Comparison of ENCODE assay signal across 14 mouse cellular contexts in genomic region chr1:38735768-38736167, GRCm38 (mm10).
DNase-seq lines count a peak whose midpoint lies in the region; ATAC-seq and TF ChIP-seq lines count a peak whose summit lies in the region.
"Had no signal": no experiment of that assay in that cellular context is flagged by ENCODE, and none has a peak within 500 bp of the region (broad histone marks: within the 10 kb centered on the region; RNA-seq: fewer than 3 reads in every experiment).

No protein-coding gene starts in this region.

- peak; percentile 19 for DNase-seq in heart, postnatal 0 days (ENCODE audit: low spot score)
- DNase-seq in heart, embryonic 10.5 days (ENCODE audit: low spot score) = no peak
- DNase-seq in left cerebral cortex, postnatal 4 days = peak; percentile 40
- DNase-seq in left cerebral cortex, postnatal 10 days (ENCODE audit: extremely low spot score in 1 of 2, low spot score in 2 of 2) = no peak
- peak; percentile 78 for DNase-seq in limb, embryonic 14.5 days (ENCODE audit: low spot score)
- DNase-seq in thymus, postnatal 36 days = no peak
- DNase-seq: cerebellum, adult 11 months; embryo, embryonic 11 days; gastrocnemius, adult 2 months had no signal

- H3K27ac ChIP-seq in heart, postnatal 0 days (ENCODE audit: low read depth) = no peak overlapping the region
- no peak overlapping the region for H3K27ac ChIP-seq in heart, embryonic 10.5 days
- H3K27ac ChIP-seq in embryonic facial prominence, embryonic 13.5 days = peak overlapping the region; percentile 86
- H3K27ac ChIP-seq in limb, embryonic 14.5 days (replicated peaks; ENCODE audit: low read depth, low read length) = peak overlapping the region; percentile 72
- H3K27ac ChIP-seq: gastrocnemius, adult 2 months; midbrain, embryonic 12.5 days; stomach, embryonic 15.5 days had no signal

- no peaks in the 10 kb centered on the region for H3K36me3 ChIP-seq in heart, postnatal 0 days (replicated peaks; ENCODE audit: control insufficient read depth, insufficient read depth, low read length)
- no peaks in the 10 kb centered on the region for H3K36me3 ChIP-seq in heart, embryonic 10.5 days
- H3K36me3 ChIP-seq in embryonic facial prominence, embryonic 13.5 days = no peaks in the 10 kb centered on the region
- H3K36me3 ChIP-seq in limb, embryonic 14.5 days (ENCODE audit: control insufficient read depth, insufficient read depth, low read length) = no peaks in the 10 kb centered on the region
- H3K36me3 ChIP-seq: midbrain, embryonic 12.5 days; stomach, embryonic 15.5 days had no signal

- no peak overlapping the region for H3K4me3 ChIP-seq in heart, postnatal 0 days (ENCODE audit: low read depth, low read length)
- H3K4me3 ChIP-seq in heart, embryonic 10.5 days = no peak overlapping the region
- no peak overlapping the region for H3K4me3 ChIP-seq in embryonic facial prominence, embryonic 13.5 days
- no peak overlapping the region for H3K4me3 ChIP-seq in limb, embryonic 14.5 days (replicated peaks; ENCODE audit: low read length)
- H3K4me3 ChIP-seq: gastrocnemius, adult 2 months; midbrain, embryonic 12.5 days; stomach, embryonic 15.5 days had no signal

- no peak for TF ChIP-seq POLR2A in limb, embryonic 14.5 days (IDR thresholded peaks at IDR 0.05; ENCODE audit: borderline replicate concordance, extremely low read depth, insufficient read depth, insufficient read length)

- no peak overlapping the region for H3K4me2 ChIP-seq in heart, postnatal 0 days (ENCODE audit: low read depth, low read length)
- H3K4me2 ChIP-seq in embryonic facial prominence, embryonic 13.5 days = no peak overlapping the region
- H3K4me2 ChIP-seq in limb, embryonic 14.5 days (replicated peaks; ENCODE audit: low read depth, low read length, severe bottlenecking) = peak overlapping the region; percentile 23; the same call in 1 of the 2 replicates
- H3K4me2 ChIP-seq: midbrain, embryonic 12.5 days; stomach, embryonic 15.5 days had no signal

- H3K9ac ChIP-seq in heart, postnatal 0 days (replicated peaks; ENCODE audit: low read depth, low read length) = no peak overlapping the region
- H3K9ac ChIP-seq in embryonic facial prominence, embryonic 13.5 days = no peak overlapping the region
- no peak overlapping the region for H3K9ac ChIP-seq in limb, embryonic 14.5 days (ENCODE audit: low read depth, low read length, severe bottlenecking)
- H3K9ac ChIP-seq: midbrain, embryonic 12.5 days; stomach, embryonic 15.5 days had no signal

- intact Hi-C loops in left cerebral cortex, postnatal 4 days (cut with DNase I) = no loop called here
- intact Hi-C loops in left cerebral cortex, postnatal 10 days (cut with DNase I) = no loop called here

- H3K9me3 ChIP-seq in heart, postnatal 0 days (replicated peaks; ENCODE audit: control insufficient read depth, low read length) = no peaks in the 10 kb centered on the region
- H3K9me3 ChIP-seq in heart, embryonic 10.5 days = no peaks in the 10 kb centered on the region
- H3K9me3 ChIP-seq in embryonic facial prominence, embryonic 13.5 days = no peaks in the 10 kb centered on the region
- H3K9me3 ChIP-seq in limb, embryonic 14.5 days (ENCODE audit: control insufficient read depth, low read length) = no peaks in the 10 kb centered on the region
- H3K9me3 ChIP-seq: midbrain, embryonic 12.5 days; stomach, embryonic 15.5 days had no signal

- H3K27me3 ChIP-seq in heart, postnatal 0 days (ENCODE audit: control insufficient read depth, insufficient read depth, low read length) = no peaks in the 10 kb centered on the region
- no peaks in the 10 kb centered on the region for H3K27me3 ChIP-seq in heart, embryonic 10.5 days (ENCODE audit: insufficient read depth, poor library complexity, severe bottlenecking)
- H3K27me3 ChIP-seq in embryonic facial prominence, embryonic 13.5 days = no peaks in the 10 kb centered on the region
- no peaks in the 10 kb centered on the region for H3K27me3 ChIP-seq in limb, embryonic 14.5 days (ENCODE audit: control insufficient read depth, insufficient read depth, low read length)
- H3K27me3 ChIP-seq: midbrain, embryonic 12.5 days; stomach, embryonic 15.5 days had no signal

- TF ChIP-seq CTCF in heart, postnatal 0 days (IDR thresholded peaks at IDR 0.05; ENCODE audit: low read depth) = no peak

- TF ChIP-seq EP300 in heart, postnatal 0 days (IDR thresholded peaks at IDR 0.05; ENCODE audit: low read depth) = no peak

- whole genome bisulfite sequencing in heart, postnatal 0 days = 47% methylated on average over 8 of the region's 8 CpGs
- WGBS in heart, embryonic 10.5 days = 81% methylated on average over 8 of the region's 8 CpGs
- 40% methylated on average over 8 of the region's 8 CpGs for WGBS in embryonic facial prominence, embryonic 13.5 days
- 21% methylated on average over 8 of the region's 8 CpGs for WGBS in limb, embryonic 14.5 days

- no peak for ATAC-seq in heart, postnatal 0 days (ENCODE audit: insufficient read depth, low read depth)
- ATAC-seq in embryonic facial prominence, embryonic 13.5 days (ENCODE audit: insufficient number of reproducible peaks, insufficient read depth, low FRiP score, low TSS enrichment, low read depth) = no peak
- peak; percentile 67 for ATAC-seq in limb, embryonic 14.5 days (ENCODE audit: low FRiP score, low read depth)
- ATAC-seq: forebrain, embryonic 14.5 days; lung, postnatal 0 days had no signal

- H3K4me1 ChIP-seq in heart, postnatal 0 days (ENCODE audit: control insufficient read depth, insufficient read depth) = no peaks in the 10 kb centered on the region
- no peaks in the 10 kb centered on the region for H3K4me1 ChIP-seq in heart, embryonic 10.5 days
- H3K4me1 ChIP-seq in embryonic facial prominence, embryonic 13.5 days = peaks cover 15% of the 10 kb centered on the region
- H3K4me1 ChIP-seq in limb, embryonic 14.5 days (ENCODE audit: control insufficient read depth, insufficient read depth, low read length) = peaks cover 19% of the 10 kb centered on the region
- H3K4me1 ChIP-seq: midbrain, embryonic 12.5 days; stomach, embryonic 15.5 days had no signal

Comparison
In these comparisons a context has a peak if more than half of its experiments do, and no peak if none do; other contexts are left out.
1. DNase-seq: peak in heart, postnatal 0 days (single experiment), left cerebral cortex, postnatal 4 days (single experiment) and limb, embryonic 14.5 days (single experiment); none in heart, embryonic 10.5 days (single experiment), left cerebral cortex, postnatal 10 days (0 of 2) and thymus, postnatal 36 days (0 of 2).
2. H3K27ac ChIP-seq: peak in embryonic facial prominence, embryonic 13.5 days (single experiment) and limb, embryonic 14.5 days (single experiment); none in heart, postnatal 0 days (single experiment) and heart, embryonic 10.5 days (single experiment).